Mouse (Mus musculus) liver, embryonic 11.5 days (tissue): Measurements from ENCODE around the gene Tspan9. TPM values are rescaled to one million over a fixed set of nuclear protein-coding genes. Genes with fewer than 3 reads are reported as not detected.

ENCODE experiments used
- ATAC-seq: fragments of 200-750 bp; cut with Nextera tagmentation; replicated peaks from 2 replicates; pipeline ENCODE4 v1.8.0; 2017; ENCODE audit warnings: moderate number of reproducible peaks, mild to moderate bottlenecking, moderate TSS enrichment, moderate library complexity; ENCODE audit not compliant: low FRiP score
- DNase-seq: peaks from one replicate; pipeline ENCODE4 v3.0.0-alpha.2; 2017; ENCODE audit warnings: low spot score
- H3K27ac ChIP-seq: fragments of 300-500 bp; sonication (generic); 2 replicates; pipeline ENCODE4 v1.5.1; 2014; ENCODE audit warnings: mild to moderate bottlenecking, low read depth, low read length, control low read depth
- H3K27me3 ChIP-seq: fragments of 300-500 bp; sonication (generic); replicated peaks from 2 replicates; pipeline ENCODE4 v1.6.1; 2014; ENCODE audit warnings: low read length, mixed read lengths; ENCODE audit not compliant: control insufficient read depth, insufficient read depth
- H3K36me3 ChIP-seq: fragments of 300-500 bp; sonication (generic); 2 replicates; pipeline ENCODE4 v1.6.1; 2014; ENCODE audit warnings: mild to moderate bottlenecking, low read length, moderate library complexity, mixed read lengths; ENCODE audit not compliant: control insufficient read depth, insufficient read depth
- H3K4me1 ChIP-seq: fragments of 300-500 bp; sonication (generic); replicated peaks from 2 replicates; pipeline ENCODE4 v1.6.1; 2014; ENCODE audit warnings: low read length, mixed read lengths; ENCODE audit not compliant: control insufficient read depth, insufficient read depth
- H3K4me2 ChIP-seq: fragments of 300-500 bp; sonication (generic); 2 replicates; pipeline ENCODE4 v1.6.1; 2014; ENCODE audit warnings: mild to moderate bottlenecking, control low read depth, moderate library complexity
- H3K4me3 ChIP-seq: fragments of 300-500 bp; sonication (generic); 2 replicates; pipeline ENCODE4 v1.5.1; 2014; ENCODE audit warnings: low read depth, low read length, control low read depth
- H3K9ac ChIP-seq: fragments of 300-500 bp; sonication (generic); 2 replicates; pipeline ENCODE4 v1.6.1; 2014; ENCODE audit warnings: low read depth, low read length, control low read depth
- H3K9me3 ChIP-seq: fragments of 300-500 bp; sonication (generic); 2 replicates; pipeline ENCODE4 v1.6.1; 2016; ENCODE audit warnings: low read length, inconsistent platforms, mixed read lengths; ENCODE audit not compliant: control insufficient read depth
- WGBS: fragments of 180-500 bp; shearing (Covaris S2); extraction: QIAGEN DNeasy Blood & Tissue Kit; methylation state at CpG from one replicate; pipeline ENCODE4 v1.1.7; 2014; 5-methylcytosine and 5-hydroxymethylcytosine counted together
- polyA plus RNA-seq: library from polyadenylated mRNA; unstranded; fragments of >200 nt; fragmentation: Nextera tagmentation; extraction: Ambion mirVana; gene quantifications from 2 replicates; pipeline ENCODE4 v1.2.1, GENCODE M21; 2014

Gene Tspan9
- polyA plus RNA-seq, 1 experiment from 2014 or later: 46.3 TPM

DNA sequence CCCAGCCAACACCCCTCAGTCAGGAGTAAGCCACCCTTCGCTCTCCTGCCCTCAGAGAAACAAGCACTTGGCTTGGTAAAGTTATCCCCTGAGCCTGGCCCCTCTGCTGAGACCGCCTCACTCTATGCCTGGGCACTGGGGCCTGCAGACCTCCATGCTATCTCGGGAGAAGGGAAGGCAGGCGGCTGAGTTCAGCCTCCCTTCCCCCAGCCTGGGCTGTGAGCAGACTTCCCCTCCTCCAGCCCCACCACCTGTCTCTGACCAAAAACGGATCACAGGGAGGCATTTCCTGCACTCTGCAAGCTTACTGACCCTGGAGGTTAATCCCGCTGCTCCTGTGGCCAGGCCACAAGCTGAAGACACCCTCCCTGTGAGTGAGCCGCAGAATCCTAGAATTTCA lies 77.4 kb downstream of the Tspan9 start:
- Histone ChIP-seq H3K27me3 (no peaks in the 10 kb centered on the region), H3K9me3 (no peaks in the 10 kb centered on the region), H3K36me3 (no peaks in the 10 kb centered on the region), H3K9ac (no peak overlapping the region), H3K27ac (peak overlapping the region; percentile 3; the same call in 1 of the 2 replicates), H3K4me1 (peaks cover 11% of the 10 kb centered on the region; the same call in 1 of the 2 replicates), H3K4me2 (no peak overlapping the region), H3K4me3 (no peak overlapping the region)
- 17% methylated on average over 7 of the region's 7 CpGs for WGBS
- DNase-seq: peak; percentile 58
- ATAC-seq: peak; percentile 51; the same call in 1 of the 2 replicates

DNA sequence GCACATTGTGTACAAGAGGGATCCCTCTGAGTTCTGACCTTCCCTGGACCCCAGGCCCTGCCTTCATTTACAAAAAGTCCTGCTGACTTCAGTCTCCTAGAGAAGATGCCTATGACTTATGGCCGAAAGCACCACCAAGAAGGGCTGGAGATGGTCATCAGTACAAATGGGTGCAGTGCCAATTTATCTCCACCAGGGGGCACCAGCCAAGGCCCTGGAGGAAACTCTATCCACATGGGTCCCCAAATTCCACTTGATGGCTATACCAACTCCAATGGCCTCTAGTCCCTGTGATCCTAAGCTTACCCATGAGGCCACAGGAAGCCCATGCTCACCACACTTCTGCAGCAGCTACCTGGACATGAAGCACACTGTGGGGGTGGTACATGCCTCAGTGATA lies 79.9 kb downstream of the Tspan9 start:
- no peak for ATAC-seq
- Histone ChIP-seq H3K27ac (no peak overlapping the region), H3K36me3 (no peaks in the 10 kb centered on the region), H3K4me1 (peaks cover 11% of the 10 kb centered on the region; the same call in 1 of the 2 replicates), H3K4me3 (no peak overlapping the region), H3K9ac (no peak overlapping the region), H3K4me2 (no peak overlapping the region), H3K9me3 (no peaks in the 10 kb centered on the region), H3K27me3 (no peaks in the 10 kb centered on the region)
- DNase-seq: no peak
- WGBS: 77% methylated on average over 1 of the region's 1 CpGs

DNA sequence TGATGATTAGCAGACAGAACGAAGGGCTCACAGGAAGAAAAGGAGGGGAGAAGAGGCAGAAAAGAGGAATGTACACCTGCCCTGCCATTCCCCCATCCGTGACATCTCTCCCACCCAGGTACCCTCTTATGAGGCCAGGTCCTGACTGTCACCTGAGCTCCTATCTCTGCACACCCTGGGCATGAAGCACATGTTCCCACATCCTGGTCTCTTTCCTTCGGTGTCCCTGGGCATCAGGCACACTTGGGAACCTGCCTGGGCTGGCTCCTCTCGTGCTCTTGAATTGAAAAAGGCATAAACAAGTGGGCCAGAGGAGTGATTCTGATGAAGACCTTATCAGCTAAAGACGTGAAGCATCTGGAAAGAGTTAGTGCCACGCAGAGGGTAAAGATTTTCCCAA lies 80.6 kb downstream of the Tspan9 start:
- Histone ChIP-seq H3K4me1 (peaks cover 11% of the 10 kb centered on the region; the same call in 1 of the 2 replicates), H3K27me3 (no peaks in the 10 kb centered on the region)
- no peak for ATAC-seq

DNA sequence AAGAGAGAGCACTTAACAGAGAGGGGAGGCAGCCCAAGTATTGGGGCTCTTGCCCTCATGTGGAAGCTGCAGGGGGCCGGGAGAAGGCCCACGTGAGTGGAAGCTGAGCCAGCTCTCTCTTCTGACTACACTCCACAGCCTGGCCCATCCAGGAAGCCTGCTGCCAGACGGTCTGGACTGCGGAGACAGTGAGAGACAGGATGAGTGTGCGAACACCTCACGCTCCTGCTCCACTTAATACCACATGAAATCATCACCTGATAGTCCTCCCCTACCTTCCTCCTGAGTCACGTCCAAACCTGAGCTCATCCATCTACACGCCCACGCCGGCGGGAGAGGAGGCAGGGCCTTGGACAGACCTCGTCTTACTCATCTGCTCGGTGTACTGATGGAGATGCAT lies 81.2 kb downstream of the Tspan9 start:
- Histone ChIP-seq H3K36me3 (no peaks in the 10 kb centered on the region), H3K9ac (no peak overlapping the region), H3K27me3 (no peaks in the 10 kb centered on the region), H3K9me3 (no peaks in the 10 kb centered on the region), H3K4me2 (no peak overlapping the region), H3K27ac (no peak overlapping the region), H3K4me3 (no peak overlapping the region), H3K4me1 (peaks cover 11% of the 10 kb centered on the region; the same call in 1 of the 2 replicates)
- DNase-seq (no peak), ATAC-seq (no peak)
- 83% methylated on average over 13 of the region's 13 CpGs for WGBS

More for the DNA sequence above, 80.6 kb downstream of the Tspan9 start:
- Histone ChIP-seq H3K36me3 (no peaks in the 10 kb centered on the region), H3K27ac (no peak overlapping the region), H3K9me3 (no peaks in the 10 kb centered on the region), H3K4me3 (no peak overlapping the region), H3K4me2 (no peak overlapping the region), H3K9ac (no peak overlapping the region)
- WGBS: 72% methylated on average over 6 of the region's 6 CpGs
- no peak for DNase-seq

DNA sequence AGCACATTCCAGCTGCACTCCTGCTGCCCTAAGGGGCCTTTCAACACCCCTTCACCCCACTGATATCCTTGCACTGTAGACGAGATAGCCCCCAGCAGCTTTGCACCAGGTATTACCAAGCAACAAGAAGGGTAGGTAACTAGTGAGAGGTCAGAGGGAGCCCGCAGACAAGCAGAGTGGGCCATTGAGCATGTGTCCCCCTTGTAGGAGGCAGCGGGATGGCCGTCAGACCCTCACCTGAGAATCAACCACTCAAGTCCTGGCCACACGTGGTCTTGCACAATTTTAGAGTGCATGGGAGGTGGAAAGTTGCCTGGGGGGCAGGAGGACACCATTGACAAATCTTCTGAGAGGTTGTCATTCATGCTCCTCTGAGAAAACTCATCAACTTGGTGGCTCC lies 82.1 kb downstream of the Tspan9 start:
- H3K27ac ChIP-seq: no peak overlapping the region
- H3K36me3 ChIP-seq: no peaks in the 10 kb centered on the region
- no peaks in the 10 kb centered on the region for H3K27me3 ChIP-seq
- H3K4me3 ChIP-seq: no peak overlapping the region
- 74% methylated on average over 5 of the region's 5 CpGs for WGBS
- no peaks in the 10 kb centered on the region for H3K9me3 ChIP-seq
- no peak overlapping the region for H3K4me2 ChIP-seq
- peaks cover 9% of the 10 kb centered on the region; the same call in 1 of the 2 replicates for H3K4me1 ChIP-seq
- no peak overlapping the region for H3K9ac ChIP-seq
- DNase-seq (no peak), ATAC-seq (no peak)

DNA sequence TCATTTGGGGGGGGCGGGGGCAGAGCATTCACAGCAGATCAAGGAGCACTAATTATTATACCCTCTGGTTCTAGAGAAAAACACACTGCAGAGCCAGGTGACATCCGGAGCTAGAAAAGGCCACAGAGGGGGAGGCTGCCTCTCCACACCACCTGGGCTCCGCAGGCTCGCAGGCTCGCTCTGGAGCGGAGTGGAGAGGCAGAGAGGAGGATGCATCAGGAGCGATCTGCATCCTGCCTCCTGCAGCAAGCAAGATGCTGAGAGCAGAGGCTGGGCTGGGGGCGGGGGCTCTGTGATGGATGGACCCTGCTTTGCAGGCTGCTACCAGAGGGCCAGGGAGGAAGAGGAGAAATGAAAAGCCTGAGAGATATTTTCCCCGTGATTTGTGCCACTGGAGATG lies 84.8 kb downstream of the Tspan9 start:
- H3K36me3 ChIP-seq: no peaks in the 10 kb centered on the region
- no peaks in the 10 kb centered on the region for H3K4me1 ChIP-seq
- no peak overlapping the region for H3K4me3 ChIP-seq
- no peak overlapping the region for H3K27ac ChIP-seq
- 57% methylated on average over 9 of the region's 9 CpGs for WGBS
- H3K9me3 ChIP-seq: no peaks in the 10 kb centered on the region
- no peaks in the 10 kb centered on the region for H3K27me3 ChIP-seq
- H3K4me2 ChIP-seq: no peak overlapping the region
- H3K9ac ChIP-seq: no peak overlapping the region
- ATAC-seq (no peak), DNase-seq (no peak)

DNA sequence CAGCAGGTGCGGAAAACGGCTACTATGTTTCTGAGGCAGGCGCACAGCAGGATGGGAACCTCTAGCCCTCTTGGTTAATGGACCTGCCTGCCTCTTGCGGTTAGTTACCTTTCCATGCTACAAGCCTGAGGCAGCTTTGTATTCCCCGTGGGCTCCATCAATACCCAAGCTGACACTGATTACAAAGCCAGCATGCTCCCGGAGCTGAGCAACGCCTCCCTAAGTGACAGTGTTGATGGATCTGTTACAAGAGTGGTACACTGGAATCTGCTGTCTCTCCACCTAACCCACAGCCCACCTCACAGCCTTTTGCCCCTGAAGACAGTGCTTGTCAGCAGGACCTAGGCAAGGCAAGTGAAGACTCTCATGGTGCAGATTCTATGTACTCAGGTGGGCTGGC lies 85.2 kb downstream of the Tspan9 start:
- Histone ChIP-seq H3K4me2 (no peak overlapping the region), H3K36me3 (no peaks in the 10 kb centered on the region), H3K27me3 (no peaks in the 10 kb centered on the region), H3K4me3 (no peak overlapping the region), H3K9me3 (no peaks in the 10 kb centered on the region), H3K9ac (no peak overlapping the region), H3K27ac (no peak overlapping the region), H3K4me1 (no peaks in the 10 kb centered on the region)
- ATAC-seq: no peak
- 68% methylated on average over 7 of the region's 7 CpGs for WGBS
- DNase-seq: no peak

DNA sequence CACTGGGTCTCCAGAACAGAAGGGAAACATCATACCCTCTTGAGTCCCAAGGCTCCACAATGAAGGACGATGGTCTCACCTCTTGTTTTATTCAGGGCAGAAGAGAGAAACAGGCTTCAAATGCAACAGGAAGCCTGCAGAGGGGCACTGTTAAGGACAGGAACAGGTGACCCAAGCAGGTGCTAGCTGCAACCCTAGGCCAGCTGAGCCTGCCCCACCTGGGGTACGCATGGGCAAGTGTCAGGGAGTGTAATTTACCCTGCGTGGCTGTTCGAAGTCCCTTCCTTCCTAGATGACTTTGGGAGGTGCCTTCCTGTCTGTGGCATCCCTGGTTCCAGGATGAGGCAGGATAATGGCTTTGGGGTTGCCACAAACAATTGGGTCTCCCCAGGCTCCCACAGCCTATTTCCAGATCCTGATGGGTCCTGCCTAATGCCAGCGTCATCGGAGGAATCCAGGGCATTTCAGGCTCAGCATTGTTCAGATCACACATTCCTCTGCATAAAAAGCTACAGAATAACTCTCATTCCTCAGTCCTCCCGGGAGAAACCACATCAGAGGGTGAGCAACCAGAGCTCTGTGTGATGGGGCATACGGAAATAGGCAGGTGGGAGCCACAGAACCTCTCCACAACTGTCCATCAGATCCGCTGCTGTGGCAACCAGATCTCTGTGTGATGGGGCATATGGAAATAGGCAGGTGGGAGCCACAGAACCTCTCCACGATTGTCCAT lies 90.2 kb downstream of the Tspan9 start:
- Histone ChIP-seq H3K4me3 (no peak overlapping the region), H3K9ac (no peak overlapping the region), H3K36me3 (no peaks in the 10 kb centered on the region), H3K9me3 (no peaks in the 10 kb centered on the region), H3K4me2 (no peak overlapping the region), H3K27me3 (no peaks in the 10 kb centered on the region), H3K27ac (no peak overlapping the region), H3K4me1 (no peaks in the 10 kb centered on the region)
- ATAC-seq (no peak), DNase-seq (no peak)
- WGBS: 70% methylated on average over 10 of the region's 10 CpGs

DNA sequence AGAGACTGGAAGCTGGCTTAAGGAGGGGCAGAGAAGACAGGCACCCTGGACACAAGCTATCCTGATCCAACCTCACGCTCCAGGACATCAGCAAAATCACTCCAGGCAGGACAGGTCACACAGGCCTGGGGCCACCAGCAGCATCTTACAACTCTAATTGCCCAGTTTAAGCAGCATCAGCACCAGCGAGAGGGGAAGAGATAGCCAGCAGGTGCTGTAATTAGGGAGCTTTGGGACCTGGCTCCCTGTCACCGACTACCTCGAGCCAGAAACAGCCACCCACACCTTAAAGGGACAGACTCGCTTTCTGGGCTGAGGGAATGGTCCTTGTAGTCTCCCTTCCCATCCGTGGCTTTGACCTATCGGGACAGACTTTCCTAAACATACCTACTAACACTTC lies 95.7 kb downstream of the Tspan9 start:
- 60% methylated on average over 7 of the region's 7 CpGs for WGBS
- Histone ChIP-seq H3K9ac (no peak overlapping the region), H3K27ac (no peak overlapping the region), H3K4me1 (peaks cover 3% of the 10 kb centered on the region), H3K27me3 (no peaks in the 10 kb centered on the region), H3K4me2 (no peak overlapping the region), H3K36me3 (no peaks in the 10 kb centered on the region), H3K9me3 (no peaks in the 10 kb centered on the region), H3K4me3 (no peak overlapping the region)
- no peak for ATAC-seq
- DNase-seq: no peak
